Mouse (Mus musculus) limb, embryonic 14.5 days (tissue): ENCODE data around the gene Rln3. TPM values are rescaled to one million over a fixed set of nuclear protein-coding genes. Genes with fewer than 3 reads are reported as not detected.

Source experiments
- ATAC-seq: fragments of 200-750 bp; cut with Nextera tagmentation; 2 replicates; pipeline ENCODE4 v1.8.0; 2017; ENCODE audit warnings: low read depth, moderate number of reproducible peaks, moderate TSS enrichment; ENCODE audit not compliant: low FRiP score
- DNase-seq: peaks from one replicate; pipeline ENCODE4 v3.0.0-alpha.2; 2015; ENCODE audit warnings: low spot score
- H3K27ac ChIP-seq: fragments of 300-500 bp; sonication (generic); replicated peaks from 2 replicates; pipeline ENCODE4 v1.5.1; 2014; ENCODE audit warnings: low read depth, mild to moderate bottlenecking, low read length, moderate library complexity, mixed read lengths
- H3K27me3 ChIP-seq: fragments of 300-500 bp; sonication (generic); 2 replicates; pipeline ENCODE4 v1.6.1; 2014; ENCODE audit warnings: low read length, mixed read lengths; ENCODE audit not compliant: control insufficient read depth, insufficient read depth
- H3K36me3 ChIP-seq: fragments of 300-500 bp; sonication (generic); 2 replicates; pipeline ENCODE4 v1.6.1; 2014; ENCODE audit warnings: mild to moderate bottlenecking, low read length, moderate library complexity, mixed read lengths; ENCODE audit not compliant: control insufficient read depth, insufficient read depth
- H3K4me1 ChIP-seq: fragments of 300-500 bp; sonication (generic); 2 replicates; pipeline ENCODE4 v1.6.1; 2014; ENCODE audit warnings: antibody characterized with exemption, low read length, mixed read lengths; ENCODE audit not compliant: control insufficient read depth, insufficient read depth
- H3K4me2 ChIP-seq: fragments of 300-500 bp; sonication (generic); replicated peaks from 2 replicates; pipeline ENCODE4 v1.6.1; 2014; ENCODE audit warnings: low read depth, mild to moderate bottlenecking, low read length, moderate library complexity; ENCODE audit not compliant: severe bottlenecking
- H3K4me3 ChIP-seq: fragments of 300-500 bp; sonication (generic); replicated peaks from 2 replicates; pipeline ENCODE4 v1.5.1; 2014; ENCODE audit warnings: low read length
- H3K9ac ChIP-seq: fragments of 300-500 bp; sonication (generic); 2 replicates; pipeline ENCODE4 v1.6.1; 2014; ENCODE audit warnings: mild to moderate bottlenecking, low read depth, low read length, moderate library complexity; ENCODE audit not compliant: severe bottlenecking
- H3K9me3 ChIP-seq: fragments of 300-500 bp; sonication (generic); 2 replicates; pipeline ENCODE4 v1.6.1; 2016; ENCODE audit warnings: low read length; ENCODE audit not compliant: control insufficient read depth
- POLR2A ChIP-seq: fragments of 200-500 bp; IDR thresholded peaks from 2 replicates; pipeline ENCODE4 v1.8.0; 2012; ENCODE audit warnings: inconsistent platforms, mild to moderate bottlenecking, moderate library complexity, borderline replicate concordance; ENCODE audit not compliant: insufficient read depth, insufficient read length; ENCODE audit errors: extremely low read depth
- WGBS: fragments of 180-500 bp; shearing (Covaris S2); extraction: QIAGEN DNeasy Blood & Tissue Kit; methylation state at CpG from one replicate; pipeline ENCODE4 v1.1.7; 2014; 5-methylcytosine and 5-hydroxymethylcytosine counted together
- microRNA counts: library from miRNA; unstranded; fragments of <30 nt; microRNA quantifications from one replicate; lab custom pipeline; 2016
- microRNA-seq: library from miRNA; unstranded; fragments of <30 nt; microRNA quantifications from one replicate; pipeline ENCODE4, GENCODE M21; 2016
- polyA plus RNA-seq, 2 experiments: library from polyadenylated mRNA; depleted of rRNA in 1 of 2; stranded (reverse) in 1 of 2; unstranded in 1 of 2; fragments of >200 nt; fragmentation: Nextera tagmentation in 1 of 2; extraction: Ambion mirVana in 1 of 2; gene quantifications; 2 replicates each; pipeline versions ENCODE4 v1.2.1 to v1.2.3; 2012 to 2014

The Rln3 gene
- polyA plus RNA-seq, 2 experiments: not detected

DNA sequence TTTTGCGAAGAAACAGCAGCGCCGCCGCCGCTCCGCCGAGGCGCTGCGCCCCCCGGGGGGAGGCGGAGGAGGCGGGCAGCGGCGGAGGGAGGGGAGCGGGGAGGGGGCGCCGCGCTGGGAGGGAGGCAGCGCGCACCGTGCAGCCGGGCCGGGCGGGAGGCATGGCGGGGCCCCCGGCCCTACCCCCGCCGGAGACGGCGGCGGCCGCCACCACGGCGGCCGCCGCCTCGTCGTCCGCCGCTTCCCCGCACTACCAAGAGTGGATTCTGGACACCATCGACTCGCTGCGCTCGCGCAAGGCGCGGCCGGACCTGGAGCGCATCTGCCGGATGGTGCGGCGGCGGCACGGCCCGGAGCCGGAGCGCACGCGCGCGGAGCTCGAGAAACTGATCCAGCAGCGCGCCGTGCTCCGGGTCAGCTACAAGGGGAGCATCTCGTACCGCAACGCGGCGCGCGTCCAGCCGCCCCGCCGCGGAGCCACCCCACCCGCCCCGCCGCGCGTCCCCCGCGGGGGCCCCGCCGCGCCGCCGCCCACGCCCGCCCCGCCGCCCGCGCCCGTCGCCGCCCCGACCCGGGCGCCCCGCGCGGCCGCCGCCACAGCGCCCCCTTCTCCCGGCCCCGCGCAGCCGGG, 47.2 kb downstream of the Rln3 start, which contains the start of gene Samd1:
TSS of gene Samd1 (plus strand) at position 162 of the 631 bp plus-strand sequence.
- Histone ChIP-seq H3K36me3 (peaks cover 43% of the 10 kb centered on the region), H3K4me1 (peaks cover 18% of the 10 kb centered on the region), H3K4me3 (peak within 1 kb of the TSS; percentile 83), H3K9ac (peak within 1 kb of the TSS; percentile 87), H3K27ac (peak within 1 kb of the TSS; percentile 97), H3K27me3 (no peaks in the 10 kb centered on the region), H3K9me3 (no peaks in the 10 kb centered on the region), H3K4me2 (peak within 1 kb of the TSS; percentile 86)
- peak; percentile 21; the same call in 1 of the 2 replicates for ATAC-seq
- DNase-seq: no peak
- WGBS: 0% methylated on average over 39 of the region's 112 CpGs
- TF ChIP-seq POLR2A: no peak

DNA sequence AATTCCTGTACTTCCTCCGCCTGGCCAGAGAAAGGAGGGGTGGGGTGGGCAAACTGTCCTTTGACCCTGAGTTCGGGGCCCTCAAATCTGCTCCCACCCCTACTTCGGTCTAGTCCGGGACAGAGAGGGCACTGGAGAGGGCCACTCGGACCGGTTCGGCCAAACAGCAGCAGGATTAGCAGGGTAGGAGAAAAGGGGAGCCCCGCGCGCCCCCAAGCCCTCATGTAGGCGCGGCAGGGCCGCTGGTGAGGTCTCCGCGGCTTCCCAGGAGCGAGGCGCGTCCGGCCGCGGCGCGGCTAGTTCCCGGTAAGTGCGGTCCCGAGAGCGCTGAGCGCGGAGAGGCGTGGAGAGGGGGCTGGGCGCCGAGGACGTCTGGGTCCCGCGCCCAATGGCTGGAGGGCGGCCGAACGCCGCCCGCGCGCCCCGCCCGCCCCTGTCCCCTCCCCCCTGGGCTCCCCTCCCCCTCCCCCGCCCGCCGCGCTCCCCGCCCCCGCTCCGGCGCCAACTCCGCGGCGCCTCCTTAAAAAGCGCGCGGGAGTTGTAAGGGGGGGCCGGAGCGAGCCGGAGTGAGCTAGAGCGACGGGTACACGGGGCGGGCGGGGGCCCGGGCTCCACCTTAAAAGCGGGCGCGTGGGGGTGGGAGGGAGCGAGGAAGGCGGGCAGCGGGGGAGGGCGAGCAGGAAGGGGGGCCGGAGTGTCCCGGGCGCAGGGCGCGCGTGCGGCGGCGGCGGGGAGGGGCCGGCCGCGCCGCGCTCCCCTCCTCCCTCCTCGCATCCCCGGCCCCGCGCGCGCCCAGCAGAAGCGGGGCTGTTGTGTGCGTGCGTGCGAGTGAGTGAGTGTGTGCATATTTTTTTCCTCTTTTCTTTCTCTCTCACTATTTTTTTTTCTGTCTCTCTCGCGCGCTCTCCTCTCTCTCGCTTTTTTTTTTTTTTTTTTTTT, 48.0 kb downstream of the Rln3 start:
- Histone ChIP-seq H3K4me3 (peak overlapping the region; percentile 83), H3K27ac (peak overlapping the region; percentile 97), H3K4me2 (peak overlapping the region; percentile 86), H3K4me1 (peaks cover 18% of the 10 kb centered on the region), H3K9me3 (no peaks in the 10 kb centered on the region), H3K9ac (peak overlapping the region; percentile 87), H3K36me3 (peaks cover 49% of the 10 kb centered on the region), H3K27me3 (no peaks in the 10 kb centered on the region)
- under 1% methylated on average over 22 of the region's 103 CpGs for WGBS
- ATAC-seq: peak; percentile 85
- peak; percentile 92 for DNase-seq
- TF ChIP-seq POLR2A: 0 out of 2 replicates have a peak, but pooled peaks have one; percentile 34

DNA sequence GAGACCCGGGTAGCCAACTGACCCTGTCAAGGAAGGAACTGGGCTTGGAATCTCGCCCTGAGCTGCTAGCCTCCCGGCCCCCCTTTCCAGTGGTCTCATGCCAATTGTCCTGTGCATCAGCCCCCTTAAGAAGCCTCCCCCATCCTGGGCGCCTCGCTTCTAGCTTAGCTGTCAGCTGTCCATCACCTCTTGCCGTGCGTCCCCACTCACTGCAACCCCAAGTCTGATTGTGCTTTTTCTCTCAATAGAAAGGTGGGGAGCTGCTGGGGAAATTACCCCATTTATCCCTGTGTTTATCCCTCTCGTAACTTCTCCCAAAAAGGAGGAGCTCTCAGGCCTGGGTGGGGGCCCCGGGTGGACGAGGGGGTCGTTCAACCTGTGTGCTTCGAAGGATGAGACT, 48.8 kb downstream of the Rln3 start:
- Histone ChIP-seq H3K4me1 (peaks cover 14% of the 10 kb centered on the region), H3K9me3 (no peaks in the 10 kb centered on the region), H3K4me2 (peak overlapping the region; percentile 86), H3K36me3 (peaks cover 50% of the 10 kb centered on the region), H3K4me3 (peak overlapping the region; percentile 83), H3K9ac (no peak overlapping the region), H3K27ac (peak overlapping the region; percentile 97; the same call in 1 of the 2 replicates), H3K27me3 (no peaks in the 10 kb centered on the region)
- 13% methylated on average over 12 of the region's 12 CpGs for WGBS
- DNase-seq (no peak), ATAC-seq (no peak)
- TF ChIP-seq POLR2A: no peak

DNA sequence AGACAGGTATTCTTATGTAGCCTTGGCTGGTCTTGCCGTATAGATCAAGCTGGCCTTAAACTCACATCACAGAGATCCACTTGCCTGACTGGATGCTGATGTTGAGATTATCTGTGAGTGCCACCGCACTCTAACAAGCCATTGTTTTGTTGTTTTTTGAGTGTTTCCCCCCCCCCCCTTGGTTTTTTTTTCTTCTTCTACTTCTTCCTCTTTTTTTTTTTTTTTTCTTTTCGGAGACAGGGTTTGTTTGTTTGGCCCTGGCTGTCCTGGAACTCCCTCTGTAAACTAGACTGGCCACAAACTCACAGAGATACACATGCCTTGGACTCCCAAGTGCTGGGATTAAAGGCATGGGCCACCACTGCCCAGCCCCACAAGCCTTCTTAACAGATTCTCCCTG, 50.8 kb downstream of the Rln3 start:
- H3K9ac ChIP-seq: no peak overlapping the region
- no peak overlapping the region for H3K4me2 ChIP-seq
- H3K4me3 ChIP-seq: no peak overlapping the region
- H3K27me3 ChIP-seq: no peaks in the 10 kb centered on the region
- ATAC-seq: no peak
- H3K9me3 ChIP-seq: no peaks in the 10 kb centered on the region
- no peak for DNase-seq
- TF ChIP-seq POLR2A: no peak
- H3K4me1 ChIP-seq: peaks cover 8% of the 10 kb centered on the region
- H3K27ac ChIP-seq: no peak overlapping the region
- peaks cover 50% of the 10 kb centered on the region for H3K36me3 ChIP-seq
- WGBS: 78% methylated on average over 3 of the region's 3 CpGs

MicroRNA genes within 50 kb of the gene (microRNA counts, 519-probe panel; counts per million panel counts)
- not detected for microRNA mmu-miR-1199 (lab: Ali Mortazavi, UCI)
- 2,538 counts per million, percentile 43 among the panel's probes with 10 or more counts for microRNA mmu-miR-709 (lab: Ali Mortazavi, UCI)

Small RNA genes lying within 50 kb of the gene (microRNA-seq; reads per million reads assigned to microRNA genes)
- gene Mir1199 (not detected), gene Mir709 (not detected), gene Mir8111 (0.69 reads per million)

Other genes starting within 250 kb of the Rln3 start
- gene Adgrl1, start 144.9 kb downstream of the Rln3 start, polyA plus RNA-seq (2012; rRNA removed): 123 and 177 TPM in 2 replicates
- gene Adgrl1, start 144.9 kb downstream of the Rln3 start, polyA plus RNA-seq (2014; fragmentation: Nextera tagmentation; extraction: Ambion mirVana): 38.5 and 45.3 TPM in 2 replicates
- gene Gm10644, start 89.8 kb downstream of the Rln3 start, polyA plus RNA-seq (2012; rRNA removed): 0.63 and 0.69 TPM in 2 replicates
- 0.48 and 0.53 TPM in 2 replicates for gene Gm10644, start 89.8 kb downstream of the Rln3 start, polyA plus RNA-seq (2014; fragmentation: Nextera tagmentation; extraction: Ambion mirVana)
- 70.4 and 76.2 TPM in 2 replicates for gene Asf1b, start 89.5 kb downstream of the Rln3 start, polyA plus RNA-seq (2012; rRNA removed)
- 56.0 and 61.2 TPM in 2 replicates for gene Asf1b, start 89.5 kb downstream of the Rln3 start, polyA plus RNA-seq (2014; fragmentation: Nextera tagmentation; extraction: Ambion mirVana)
- 132 and 141 TPM in 2 replicates for gene Prkaca, start 72.0 kb downstream of the Rln3 start, polyA plus RNA-seq (2012; rRNA removed)
- gene Prkaca, start 72.0 kb downstream of the Rln3 start, polyA plus RNA-seq (2014; fragmentation: Nextera tagmentation; extraction: Ambion mirVana): 151 and 158 TPM in 2 replicates
- gene Samd1, start 47.3 kb downstream of the Rln3 start, polyA plus RNA-seq (2012; rRNA removed): 99.8 and 111 TPM in 2 replicates
- 17.2 and 17.4 TPM in 2 replicates for gene Samd1, start 47.3 kb downstream of the Rln3 start, polyA plus RNA-seq (2014; fragmentation: Nextera tagmentation; extraction: Ambion mirVana)
- gene 1700067K01Rik, start 43.5 kb downstream of the Rln3 start, polyA plus RNA-seq (2012; rRNA removed): 0.72 and 0.73 TPM in 2 replicates
- gene 1700067K01Rik, start 43.5 kb downstream of the Rln3 start, polyA plus RNA-seq (2014; fragmentation: Nextera tagmentation; extraction: Ambion mirVana): 1.6 and 2.3 TPM in 2 replicates
- gene 2210011C24Rik, start 32.8 kb downstream of the Rln3 start, polyA plus RNA-seq (2012; rRNA removed): 0.35 and 1.1 TPM in 2 replicates
- gene 2210011C24Rik, start 32.8 kb downstream of the Rln3 start, polyA plus RNA-seq (2014; fragmentation: Nextera tagmentation; extraction: Ambion mirVana): 0.44 and 2.0 TPM in 2 replicates
- 4.5 and 8.6 TPM in 2 replicates for gene Palm3, start 23.5 kb downstream of the Rln3 start, polyA plus RNA-seq (2012; rRNA removed)
- 3.0 and 4.6 TPM in 2 replicates for gene Palm3, start 23.5 kb downstream of the Rln3 start, polyA plus RNA-seq (2014; fragmentation: Nextera tagmentation; extraction: Ambion mirVana)
- 2.1 and 2.3 TPM in 2 replicates for gene Il27ra, start 2.4 kb downstream of the Rln3 start, polyA plus RNA-seq (2012; rRNA removed)
- 0.78 and 0.79 TPM in 2 replicates for gene Il27ra, start 2.4 kb downstream of the Rln3 start, polyA plus RNA-seq (2014; fragmentation: Nextera tagmentation; extraction: Ambion mirVana)
- gene Gm10643, start 20.1 kb upstream of the Rln3 start, polyA plus RNA-seq (2012; rRNA removed): 2.2 and 2.6 TPM in 2 replicates
- gene Gm10643, start 20.1 kb upstream of the Rln3 start, polyA plus RNA-seq (2014; fragmentation: Nextera tagmentation; extraction: Ambion mirVana): 2.0 and 2.1 TPM in 2 replicates
- 30.4 and 39.4 TPM in 2 replicates for gene Rfx1, start 21.8 kb upstream of the Rln3 start, polyA plus RNA-seq (2012; rRNA removed)
- gene Rfx1, start 21.8 kb upstream of the Rln3 start, polyA plus RNA-seq (2014; fragmentation: Nextera tagmentation; extraction: Ambion mirVana): 9.8 and 12.8 TPM in 2 replicates
- 79.5 and 103 TPM in 2 replicates for gene Dcaf15, start 59.8 kb upstream of the Rln3 start, polyA plus RNA-seq (2012; rRNA removed)
- gene Dcaf15, start 59.8 kb upstream of the Rln3 start, polyA plus RNA-seq (2014; fragmentation: Nextera tagmentation; extraction: Ambion mirVana): 8.7 and 11.5 TPM in 2 replicates
- gene Podnl1, start 81.0 kb upstream of the Rln3 start, polyA plus RNA-seq (2012; rRNA removed): 4.9 and 6.7 TPM in 2 replicates
- gene Podnl1, start 81.0 kb upstream of the Rln3 start, polyA plus RNA-seq (2014; fragmentation: Nextera tagmentation; extraction: Ambion mirVana): 1.3 and 1.5 TPM in 2 replicates
- 30.9 and 34.3 TPM in 2 replicates for gene Cc2d1a, start 102.9 kb upstream of the Rln3 start, polyA plus RNA-seq (2012; rRNA removed)
- 21.6 and 22.9 TPM in 2 replicates for gene Cc2d1a, start 102.9 kb upstream of the Rln3 start, polyA plus RNA-seq (2014; fragmentation: Nextera tagmentation; extraction: Ambion mirVana)
- 1.7 TPM in 2 replicates for gene 4930432K21Rik, start 103.0 kb upstream of the Rln3 start, polyA plus RNA-seq (2012; rRNA removed)
- 0.44 and 0.72 TPM in 2 replicates for gene 4930432K21Rik, start 103.0 kb upstream of the Rln3 start, polyA plus RNA-seq (2014; fragmentation: Nextera tagmentation; extraction: Ambion mirVana)
- gene Nanos3, start 140.2 kb upstream of the Rln3 start, polyA plus RNA-seq (2012; rRNA removed): 3.0 and 4.8 TPM in 2 replicates
- gene Nanos3, start 140.2 kb upstream of the Rln3 start, polyA plus RNA-seq (2014; fragmentation: Nextera tagmentation; extraction: Ambion mirVana): 5.4 and 5.8 TPM in 2 replicates
- gene Zswim4, start 192.1 kb upstream of the Rln3 start, polyA plus RNA-seq (2012; rRNA removed): 23.8 and 35.1 TPM in 2 replicates
- 13.9 and 17.1 TPM in 2 replicates for gene Zswim4, start 192.1 kb upstream of the Rln3 start, polyA plus RNA-seq (2014; fragmentation: Nextera tagmentation; extraction: Ambion mirVana)
- 173 and 221 TPM in 2 replicates for gene D8Ertd738e, start 204.7 kb upstream of the Rln3 start, polyA plus RNA-seq (2012; rRNA removed)
- 374 and 380 TPM in 2 replicates for gene D8Ertd738e, start 204.7 kb upstream of the Rln3 start, polyA plus RNA-seq (2014; fragmentation: Nextera tagmentation; extraction: Ambion mirVana)
- gene Mri1, start 212.3 kb upstream of the Rln3 start, polyA plus RNA-seq (2012; rRNA removed): 49.3 and 107 TPM in 2 replicates
- 58.1 and 60.4 TPM in 2 replicates for gene Mri1, start 212.3 kb upstream of the Rln3 start, polyA plus RNA-seq (2014; fragmentation: Nextera tagmentation; extraction: Ambion mirVana)
- 38.0 and 39.5 TPM in 2 replicates for gene Ccdc130, start 225.4 kb upstream of the Rln3 start, polyA plus RNA-seq (2012; rRNA removed)
- gene Ccdc130, start 225.4 kb upstream of the Rln3 start, polyA plus RNA-seq (2014; fragmentation: Nextera tagmentation; extraction: Ambion mirVana): 16.5 and 19.1 TPM in 2 replicates